Mouse (Mus musculus) ES-E14 (cell line): ENCODE results near the gene Kif1c. TPM values are rescaled to one million over a fixed set of nuclear protein-coding genes. Genes with fewer than 3 reads are reported as not detected.

Experiments
- DNase-seq: peaks from one replicate; pipeline ENCODE4 v3.0.0-alpha.2; 2013; ENCODE audit warnings: low read depth, low spot score
- H3K27ac ChIP-seq: 2 replicates; pipeline ENCODE4 v1.5.1; 2012; ENCODE audit warnings: low read depth, mild to moderate bottlenecking, low read length, moderate library complexity, mixed read lengths; ENCODE audit not compliant: poor library complexity, insufficient read depth, severe bottlenecking
- H3K36me3 ChIP-seq: 2 replicates; pipeline ENCODE4 v1.6.1; 2012; ENCODE audit warnings: mild to moderate bottlenecking, low read length, moderate library complexity, mixed read lengths; ENCODE audit not compliant: control insufficient read depth, poor library complexity, insufficient read depth, severe bottlenecking
- H3K4me1 ChIP-seq, 2 experiments: fragments of 150-350 bp in 1 of 2; sonication (generic) in 1 of 2; 2 replicates each; pipeline ENCODE4 v1.6.1; 2012; ENCODE audit warnings: low read length in 2 of 2, mild to moderate bottlenecking in 1 of 2, mixed read lengths in 1 of 2; ENCODE audit not compliant: control insufficient read depth in 2 of 2, insufficient read depth in 2 of 2, poor library complexity in 1 of 2
- H3K4me3 ChIP-seq, 2 experiments: fragments of 150-350 bp in 1 of 2; sonication (generic) in 1 of 2; 2 replicates each; pipeline ENCODE4 v1.5.1; 2012; ENCODE audit warnings: low read length in 2 of 2, low read depth in 1 of 2, mild to moderate bottlenecking in 1 of 2, mixed read lengths in 1 of 2; ENCODE audit not compliant: insufficient read depth in 1 of 2, poor library complexity in 1 of 2, severe bottlenecking in 1 of 2
- H3K9ac ChIP-seq: 2 replicates; pipeline ENCODE4 v1.6.1; 2012; ENCODE audit warnings: low read depth, mild to moderate bottlenecking, low read length, mixed read lengths; ENCODE audit not compliant: poor library complexity, insufficient read depth, severe bottlenecking
- H3K9me3 ChIP-seq: fragments of 150-350 bp; sonication (generic); 2 replicates; pipeline ENCODE4 v1.6.1; 2012; ENCODE audit warnings: low read depth, mild to moderate bottlenecking, low read length; ENCODE audit not compliant: control insufficient read depth, insufficient read depth
- CHD2 ChIP-seq: IDR thresholded peaks from 2 replicates; pipeline ENCODE4 v1.6.1; 2014; ENCODE audit warnings: mild to moderate bottlenecking, low read depth, low read length, inconsistent platforms
- HCFC1 ChIP-seq: IDR thresholded peaks from 2 replicates; pipeline ENCODE4 v1.6.1; 2012; ENCODE audit warnings: low read length, inconsistent platforms, borderline replicate concordance; ENCODE audit not compliant: insufficient read depth
- MAFK ChIP-seq: IDR thresholded peaks from 2 replicates; pipeline ENCODE4 v1.6.1; 2014; ENCODE audit warnings: mild to moderate bottlenecking, low read depth, low read length, inconsistent platforms; ENCODE audit not compliant: insufficient read depth
- ZC3H11A ChIP-seq: IDR thresholded peaks from 2 replicates; pipeline ENCODE4 v1.6.1; 2012; ENCODE audit warnings: low read depth, mild to moderate bottlenecking, inconsistent platforms, low read length, borderline replicate concordance
- ZNF384 ChIP-seq: IDR thresholded peaks from 2 replicates; pipeline ENCODE4 v1.6.1; 2012; ENCODE audit warnings: low read depth, low read length, inconsistent platforms
- in situ Hi-C, 2 experiments: fragments of 600-800 bp; cut with MboI; formaldehyde crosslinking; loops; one replicate each; pipeline ENCODE4 v1.15.1; 2025; ENCODE audit warnings: low sequenced_read_pairs in 2 of 2, inconsistent platforms in 1 of 2; ENCODE audit not compliant: unreplicated experiment in 2 of 2
- total RNA-seq: library from RNA; depleted of rRNA; stranded (reverse); fragments of 300-350 nt; gene quantifications from 2 replicates; pipeline ENCODE4 v1.2.3, GENCODE M21; 2012; rRNA removed

Kif1c gene
- total RNA-seq: 25.3 and 29.2 TPM in 2 replicates

DNA sequence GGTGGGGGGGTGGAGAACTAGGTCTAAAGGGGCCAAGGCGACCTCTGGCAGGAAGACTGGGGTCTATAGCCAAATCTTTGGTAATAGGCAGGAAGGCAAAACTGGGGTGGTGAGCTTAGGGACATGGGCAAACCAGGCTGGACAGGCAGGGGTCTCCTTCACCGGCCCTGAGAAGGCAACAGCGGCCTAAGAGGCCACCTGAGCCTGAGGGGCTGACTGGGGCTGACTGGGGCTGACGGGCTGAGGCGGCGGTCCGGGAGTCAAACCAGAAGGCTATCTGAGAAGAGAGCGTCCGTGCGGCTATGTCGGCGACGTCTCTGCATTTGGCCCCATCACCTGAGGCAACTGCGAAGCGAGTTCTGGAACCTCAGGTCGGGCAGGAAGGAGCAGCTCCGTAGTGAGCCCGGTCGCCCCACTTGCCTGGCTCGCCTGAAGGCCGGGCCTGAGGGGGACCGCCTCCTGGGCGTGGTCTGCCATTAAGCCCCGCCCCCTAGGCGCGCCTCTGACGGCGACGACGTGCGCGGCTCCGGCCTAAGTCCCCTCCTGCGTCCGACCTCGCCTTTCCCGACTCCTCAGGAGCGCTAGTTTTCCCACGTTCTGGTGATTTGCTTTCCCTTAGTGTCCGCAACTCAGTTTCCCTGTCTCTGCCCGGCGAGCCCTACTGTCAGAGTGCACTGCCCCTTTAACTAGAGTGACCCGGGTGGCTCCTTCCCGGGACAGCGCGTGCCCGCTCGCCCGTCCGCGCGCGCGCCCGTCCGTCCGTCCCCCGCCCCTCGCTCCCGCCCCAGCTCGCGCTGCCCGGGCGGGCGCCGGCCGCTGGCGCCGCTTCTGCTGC lies at the start of gene Kif1c, which contains the start of gene Inca1:
Kif1c (plus strand) TSS at position 827 of the 835 bp plus-strand sequence.
Inca1 (minus strand) TSS at position 434 of the 835 bp plus-strand sequence.
- no peak for TF ChIP-seq CHD2
- TF ChIP-seq MAFK: no peak
- 0 out of 2 replicates have a peak, but pooled peaks have one; percentile 53 for TF ChIP-seq HCFC1
- in situ Hi-C loops: no loop called here
- Histone ChIP-seq H3K36me3 (peaks cover 10% of the 10 kb centered on the region), H3K4me1 (peaks cover 0 to 10% of the 10 kb centered on the region in 2 experiments; a peak in 2 of 4 replicates), H3K4me3 (peak within 1 kb of the TSS; percentile 90 to 100), H3K27ac (peak within 1 kb of the TSS; percentile 84), H3K9ac (peak within 1 kb of the TSS; percentile 89), H3K9me3 (no peaks in the 10 kb centered on the region)
- peak; percentile 80 for DNase-seq

DNA sequence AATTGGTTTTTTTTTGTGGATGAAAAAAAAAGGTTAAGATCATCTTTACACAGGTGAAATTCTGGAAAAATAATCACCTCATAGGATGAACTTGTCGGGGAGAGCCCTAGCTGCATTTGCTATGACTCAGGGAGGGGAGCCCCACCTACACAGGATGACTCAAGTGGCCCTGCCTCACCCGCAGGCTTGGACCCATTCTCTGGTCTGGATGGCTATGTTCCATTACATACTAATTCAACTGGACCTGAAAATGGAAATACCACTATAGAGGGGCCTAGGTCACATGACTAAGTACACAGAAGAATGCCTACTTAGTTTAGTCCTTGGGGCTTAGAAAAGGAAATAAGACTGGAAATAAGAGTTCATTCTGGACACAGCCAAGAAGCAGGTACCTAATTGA lies 49.0 kb upstream of the Kif1c start:
- H3K9me3 ChIP-seq: no peaks in the 10 kb centered on the region
- no peak overlapping the region for H3K27ac ChIP-seq
- peaks cover 44% of the 10 kb centered on the region for H3K36me3 ChIP-seq
- H3K9ac ChIP-seq: no peak overlapping the region
- no peak for DNase-seq
- H3K4me3 ChIP-seq: no peak overlapping the region
- peaks cover 0 to 2% of the 10 kb centered on the region in 2 experiments; a peak in 1 of 4 replicates for H3K4me1 ChIP-seq
- in situ Hi-C loops: no loop called here
- TF ChIP-seq CHD2: no peak

GRCm38 (mm10) chr11:70652029-70652883 lies 48.1 kb upstream of the Kif1c start:
- Histone ChIP-seq H3K27ac (no peak overlapping the region), H3K4me1 (peaks cover 2 to 8% of the 10 kb centered on the region in 2 experiments; a peak in 2 of 4 replicates)
- DNase-seq: no peak

GRCm38 (mm10) chr11:70652884-70653344 lies 47.4 kb upstream of the Kif1c start:
- DNase-seq: no peak
- in situ Hi-C loops: no loop called here
- Histone ChIP-seq H3K9ac (peak overlapping the region; percentile 99; the same call in 1 of the 2 replicates), H3K27ac (peak overlapping the region; percentile 98), H3K9me3 (no peaks in the 10 kb centered on the region), H3K36me3 (peaks cover 44% of the 10 kb centered on the region), H3K4me3 (peak overlapping the region; percentile 89 to 98), H3K4me1 (peaks cover 5 to 15% of the 10 kb centered on the region in 2 experiments; a peak in 3 of 4 replicates)
- TF ChIP-seq MAFK (no peak), HCFC1 (no peak), ZC3H11A (no peak), CHD2 (no peak), ZNF384 (no peak)

More at GRCm38 (mm10) chr11:70652029-70652883, 48.1 kb upstream of the Kif1c start:
- Histone ChIP-seq H3K36me3 (peaks cover 44% of the 10 kb centered on the region), H3K4me3 (peak overlapping the region; percentile 89 to 98), H3K9ac (peak overlapping the region; percentile 17; the same call in 1 of the 2 replicates), H3K9me3 (no peaks in the 10 kb centered on the region)
- TF ChIP-seq CHD2 (peak; percentile 51; the same call in 1 of the 2 replicates), MAFK (no peak), HCFC1 (no peak)
- in situ Hi-C loops: no loop called here
